Mouse (Mus musculus): ENCODE results near the gene Rnf115. TPM values are rescaled to one million over a fixed set of nuclear protein-coding genes. Genes with fewer than 3 reads are reported as not detected.

The Rnf115 gene
- polyA plus RNA-seq, 1 experiment from 2014 or later = 37.9 TPM

- no peak for ATAC-seq (ENCODE audit: insufficient number of reproducible peaks, low FRiP score, low TSS enrichment, low read depth)
- no peak overlapping the region for H3K4me3 ChIP-seq
- H3K27me3 ChIP-seq = no peaks in the 10 kb centered on the region
- no peaks in the 10 kb centered on the region for H3K9me3 ChIP-seq
- H3K4me1 ChIP-seq = no peaks in the 10 kb centered on the region
- no peaks in the 10 kb centered on the region for H3K36me3 ChIP-seq
- H3K4me2 ChIP-seq = no peak overlapping the region
- H3K9ac ChIP-seq = no peak overlapping the region
- no peak overlapping the region for H3K27ac ChIP-seq
- 65% methylated on average over 12 of the region's 12 CpGs for WGBS
These were observed 97.2 kb downstream of the Rnf115 start for GRCm38 (mm10) chr3:96824614-96825013.

DNA sequence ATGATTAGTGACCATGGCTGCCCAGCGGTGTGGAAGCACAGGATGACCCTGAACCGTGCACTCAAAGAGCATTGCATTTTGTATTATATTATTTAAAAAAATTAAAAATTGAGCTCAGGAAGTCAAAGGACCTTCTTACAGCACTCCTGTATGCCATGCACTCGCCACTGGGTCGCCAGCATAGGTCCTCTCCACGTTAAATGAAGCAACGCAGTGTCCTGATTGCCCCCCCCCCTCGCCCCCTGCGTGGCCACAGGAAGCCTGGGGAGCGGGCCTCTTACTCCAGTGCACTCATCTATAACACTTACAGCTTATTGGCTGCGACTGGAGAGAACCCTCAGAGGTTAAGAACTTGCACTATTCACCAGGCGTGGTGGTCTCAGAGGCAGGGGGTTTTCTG lies 97.8 kb downstream of the Rnf115 start:
- 51% methylated on average over 11 of the region's 11 CpGs for WGBS
- no peaks in the 10 kb centered on the region for H3K4me1 ChIP-seq
- no peaks in the 10 kb centered on the region for H3K27me3 ChIP-seq
- ATAC-seq (ENCODE audit: insufficient number of reproducible peaks, low FRiP score, low TSS enrichment, low read depth) = no peak
- no peak overlapping the region for H3K4me3 ChIP-seq
- no peak overlapping the region for H3K9ac ChIP-seq
- H3K4me2 ChIP-seq = no peak overlapping the region
- H3K36me3 ChIP-seq = no peaks in the 10 kb centered on the region
- no peaks in the 10 kb centered on the region for H3K9me3 ChIP-seq
- no peak overlapping the region for H3K27ac ChIP-seq

- WGBS = 41% methylated on average over 15 of the region's 15 CpGs
- no peak overlapping the region for H3K9ac ChIP-seq
- H3K36me3 ChIP-seq = no peaks in the 10 kb centered on the region
- no peaks in the 10 kb centered on the region for H3K9me3 ChIP-seq
- no peak overlapping the region for H3K4me3 ChIP-seq
- H3K27me3 ChIP-seq = no peaks in the 10 kb centered on the region
- ATAC-seq (ENCODE audit: insufficient number of reproducible peaks, low FRiP score, low TSS enrichment, low read depth) = no peak
- no peaks in the 10 kb centered on the region for H3K4me1 ChIP-seq
- no peak overlapping the region for H3K4me2 ChIP-seq
- H3K27ac ChIP-seq = no peak overlapping the region
These were observed 100.9 kb downstream of the Rnf115 start for GRCm38 (mm10) chr3:96828308-96828864.

GRCm38 (mm10) chr3:96828984-96829383 lies 101.5 kb downstream of the Rnf115 start, which contains the start of the genes Pdzk1 and Cd160:
Gene Pdzk1, plus strand, starts transcription at chr3:96829284.
Gene Cd160, minus strand, starts transcription at chr3:96829351.
- H3K9ac ChIP-seq = no peak within 1 kb of the TSS
- H3K4me1 ChIP-seq = no peaks in the 10 kb centered on the region
- 68% methylated on average over 1 of the region's 1 CpGs for WGBS
- no peak within 1 kb of the TSS for H3K4me3 ChIP-seq
- ATAC-seq (ENCODE audit: insufficient number of reproducible peaks, low FRiP score, low TSS enrichment, low read depth) = no peak
- H3K4me2 ChIP-seq = no peak within 1 kb of the TSS
- H3K27ac ChIP-seq = no peak within 1 kb of the TSS
- H3K9me3 ChIP-seq = no peaks in the 10 kb centered on the region
- H3K36me3 ChIP-seq = no peaks in the 10 kb centered on the region
- no peaks in the 10 kb centered on the region for H3K27me3 ChIP-seq

- no peak overlapping the region for H3K27ac ChIP-seq
- 80% methylated on average over 10 of the region's 10 CpGs for WGBS
- no peak overlapping the region for H3K4me2 ChIP-seq
- H3K27me3 ChIP-seq = no peaks in the 10 kb centered on the region
- H3K9ac ChIP-seq = no peak overlapping the region
- no peak for ATAC-seq (ENCODE audit: insufficient number of reproducible peaks, low FRiP score, low TSS enrichment, low read depth)
- no peaks in the 10 kb centered on the region for H3K4me1 ChIP-seq
- H3K36me3 ChIP-seq = no peaks in the 10 kb centered on the region
- H3K9me3 ChIP-seq = no peaks in the 10 kb centered on the region
- no peak overlapping the region for H3K4me3 ChIP-seq
These were observed 102.4 kb downstream of the Rnf115 start for GRCm38 (mm10) chr3:96829856-96830255.

- ATAC-seq (ENCODE audit: insufficient number of reproducible peaks, low FRiP score, low TSS enrichment, low read depth) = no peak
- Histone ChIP-seq H3K9ac (no peak overlapping the region), H3K27ac (no peak overlapping the region), H3K36me3 (no peaks in the 10 kb centered on the region), H3K4me2 (no peak overlapping the region), H3K4me1 (no peaks in the 10 kb centered on the region), H3K27me3 (no peaks in the 10 kb centered on the region), H3K4me3 (no peak overlapping the region), H3K9me3 (no peaks in the 10 kb centered on the region)
- WGBS = 44% methylated on average over 5 of the region's 5 CpGs
These were observed 105.5 kb downstream of the Rnf115 start for GRCm38 (mm10) chr3:96832930-96833329.

DNA sequence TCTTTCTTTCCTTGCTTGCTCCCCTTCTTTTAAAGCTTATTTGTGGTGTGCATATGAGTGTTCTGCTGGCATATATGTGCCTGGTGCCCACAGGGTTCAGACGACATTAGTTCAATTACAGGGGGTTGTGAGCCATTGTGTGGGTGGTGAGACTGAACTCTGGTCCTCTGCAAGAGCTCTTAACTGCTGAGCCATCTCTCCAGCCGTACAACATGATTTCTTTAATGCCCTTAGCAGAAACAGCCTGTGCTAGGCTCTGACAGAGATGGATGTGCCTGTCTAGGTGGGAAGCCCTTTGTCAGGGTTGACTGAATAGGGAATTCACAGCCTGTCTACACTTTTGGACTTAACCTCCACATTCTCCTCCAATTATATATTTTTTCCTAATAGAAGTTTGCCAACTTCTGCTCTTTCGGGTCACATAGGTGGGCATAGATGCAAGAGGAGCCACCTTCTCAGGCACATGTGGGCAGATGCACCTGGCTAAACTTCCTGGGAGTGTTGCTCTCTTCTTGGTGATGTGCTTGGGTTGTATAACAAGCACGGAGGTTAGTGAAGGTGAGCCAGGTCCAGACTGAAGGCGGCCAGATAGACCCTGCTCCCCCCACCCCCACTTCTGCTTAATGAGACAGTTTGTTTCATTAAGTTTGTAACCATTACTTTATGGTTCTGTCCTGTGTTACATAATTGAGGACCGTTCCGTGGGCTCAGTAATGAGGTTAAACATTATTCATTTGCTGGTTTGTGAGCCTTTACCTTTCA lies 107.3 kb downstream of the Rnf115 start:
- WGBS = 64% methylated on average over 7 of the region's 7 CpGs
- Histone ChIP-seq H3K4me1 (no peaks in the 10 kb centered on the region), H3K4me2 (no peak overlapping the region), H3K4me3 (no peak overlapping the region), H3K9me3 (no peaks in the 10 kb centered on the region), H3K27ac (no peak overlapping the region), H3K27me3 (no peaks in the 10 kb centered on the region), H3K36me3 (no peaks in the 10 kb centered on the region), H3K9ac (no peak overlapping the region)
- ATAC-seq (ENCODE audit: insufficient number of reproducible peaks, low FRiP score, low TSS enrichment, low read depth) = no peak

DNA sequence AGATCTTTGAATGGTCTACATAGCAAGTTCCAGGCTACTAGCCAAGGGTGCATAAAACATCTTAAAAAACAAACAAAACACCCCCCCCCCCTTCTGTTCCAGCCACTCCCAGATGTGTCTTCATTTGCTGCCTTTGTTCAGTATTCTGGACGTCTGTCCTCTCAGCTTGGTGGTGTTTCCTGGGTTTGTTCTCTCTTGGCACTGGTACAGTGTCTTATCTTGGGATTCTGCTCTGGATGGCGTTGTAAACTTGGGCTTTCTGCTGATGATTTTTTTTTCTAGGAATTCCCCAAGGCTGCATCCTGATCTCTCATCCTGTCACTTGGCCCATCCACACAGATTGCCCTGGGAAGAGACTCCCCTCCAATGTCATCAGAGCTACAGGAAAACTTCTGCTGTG lies 109.0 kb downstream of the Rnf115 start:
- Histone ChIP-seq H3K27me3 (no peaks in the 10 kb centered on the region), H3K4me2 (no peak overlapping the region), H3K27ac (no peak overlapping the region), H3K9me3 (no peaks in the 10 kb centered on the region), H3K9ac (no peak overlapping the region), H3K36me3 (no peaks in the 10 kb centered on the region), H3K4me3 (no peak overlapping the region), H3K4me1 (no peaks in the 10 kb centered on the region)
- no peak for ATAC-seq (ENCODE audit: insufficient number of reproducible peaks, low FRiP score, low TSS enrichment, low read depth)
- WGBS = 67% methylated on average over 2 of the region's 2 CpGs

DNA sequence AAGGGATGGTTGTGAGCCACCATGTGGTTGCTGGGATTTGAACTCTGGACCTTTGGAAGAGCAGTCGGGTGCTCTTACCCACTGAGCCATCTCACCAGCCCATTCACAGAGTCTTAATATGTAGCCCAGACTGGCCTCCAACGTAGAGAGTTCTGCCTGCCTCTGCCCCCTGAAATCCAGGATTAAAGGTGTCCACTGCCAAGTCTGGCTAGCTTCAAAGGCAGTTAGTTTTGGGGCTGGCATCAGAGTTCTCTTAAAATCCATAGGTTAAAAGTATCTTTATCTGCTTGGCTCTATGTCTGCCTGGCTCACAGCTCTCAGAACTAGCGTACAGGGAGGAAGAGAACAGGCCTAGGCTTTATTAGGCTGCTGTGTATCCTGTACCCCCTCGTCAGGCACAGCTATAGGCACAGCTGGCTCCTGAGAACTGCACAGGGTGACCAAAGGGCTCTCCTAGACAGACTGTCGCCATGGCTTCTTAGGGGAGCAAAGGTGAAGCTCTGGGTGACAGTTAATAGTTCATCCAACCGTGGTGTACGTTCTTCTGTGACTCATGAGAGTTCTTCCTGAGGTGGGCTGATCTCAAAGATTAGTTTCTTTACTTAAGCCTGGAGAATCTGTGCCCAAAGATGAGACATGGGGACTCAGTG lies 111.7 kb downstream of the Rnf115 start:
- 71% methylated on average over 7 of the region's 7 CpGs for WGBS
- no peaks in the 10 kb centered on the region for H3K36me3 ChIP-seq

More for the DNA sequence above, 111.7 kb downstream of the Rnf115 start:
- Histone ChIP-seq H3K4me1 (no peaks in the 10 kb centered on the region), H3K27ac (no peak overlapping the region), H3K9me3 (no peaks in the 10 kb centered on the region), H3K9ac (no peak overlapping the region), H3K27me3 (no peaks in the 10 kb centered on the region), H3K4me2 (no peak overlapping the region), H3K4me3 (no peak overlapping the region)
- ATAC-seq (ENCODE audit: insufficient number of reproducible peaks, low FRiP score, low TSS enrichment, low read depth) = no peak

Other genes starting within 250 kb of the Rnf115 start
- 8.7 and 18.4 TPM in 2 replicates for gene Hfe2, start 202.5 kb upstream of the Rnf115 start, polyA plus RNA-seq (2015; fragmentation: Nextera tagmentation; extraction: Ambion mirVana)
- gene Txnip, start 169.7 kb upstream of the Rnf115 start, polyA plus RNA-seq (2015; fragmentation: Nextera tagmentation; extraction: Ambion mirVana) = 151 and 157 TPM in 2 replicates
- 0.82 and 1.2 TPM in 2 replicates for gene Gm16253, start 150.7 kb upstream of the Rnf115 start, polyA plus RNA-seq (2015; fragmentation: Nextera tagmentation; extraction: Ambion mirVana)
- gene Polr3gl, start 133.5 kb upstream of the Rnf115 start, polyA plus RNA-seq (2015; fragmentation: Nextera tagmentation; extraction: Ambion mirVana) = 38.9 and 42.0 TPM in 2 replicates
- 1.9 and 2.7 TPM in 2 replicates for gene Ankrd34a, start 131.0 kb upstream of the Rnf115 start, polyA plus RNA-seq (2015; fragmentation: Nextera tagmentation; extraction: Ambion mirVana)
- 7.7 and 9.4 TPM in 2 replicates for gene Lix1l, start 126.5 kb upstream of the Rnf115 start, polyA plus RNA-seq (2015; fragmentation: Nextera tagmentation; extraction: Ambion mirVana)
- gene Rbm8a, start 97.7 kb upstream of the Rnf115 start, polyA plus RNA-seq (2015; fragmentation: Nextera tagmentation; extraction: Ambion mirVana) = 102 and 120 TPM in 2 replicates
- 56.6 and 57.5 TPM in 2 replicates for gene Pex11b, start 92.3 kb upstream of the Rnf115 start, polyA plus RNA-seq (2015; fragmentation: Nextera tagmentation; extraction: Ambion mirVana)
- 0.29 and 0.37 TPM in 2 replicates for gene Gm42957, start 92.2 kb upstream of the Rnf115 start, polyA plus RNA-seq (2015; fragmentation: Nextera tagmentation; extraction: Ambion mirVana)
- 4.9 and 5.7 TPM in 2 replicates for gene Itga10, start 82.1 kb upstream of the Rnf115 start, polyA plus RNA-seq (2015; fragmentation: Nextera tagmentation; extraction: Ambion mirVana)
- 11.4 and 12.8 TPM in 2 replicates for gene Ankrd35, start 57.5 kb upstream of the Rnf115 start, polyA plus RNA-seq (2015; fragmentation: Nextera tagmentation; extraction: Ambion mirVana)
- gene Pias3, start 31.3 kb upstream of the Rnf115 start, polyA plus RNA-seq (2015; fragmentation: Nextera tagmentation; extraction: Ambion mirVana) = 65.2 and 66.5 TPM in 2 replicates
- gene Nudt17, start 19.1 kb upstream of the Rnf115 start, polyA plus RNA-seq (2015; fragmentation: Nextera tagmentation; extraction: Ambion mirVana) = 16.8 and 17.9 TPM in 2 replicates
- gene Polr3c, start within 50 bp of the Rnf115 start, polyA plus RNA-seq (2015; fragmentation: Nextera tagmentation; extraction: Ambion mirVana) = 28.0 and 29.7 TPM in 2 replicates
- 0.06 TPM in 1 of 2 replicates, not detected in the other for gene Pdzk1, start 101.6 kb downstream of the Rnf115 start, polyA plus RNA-seq (2015; fragmentation: Nextera tagmentation; extraction: Ambion mirVana)
- gene Cd160, start 101.7 kb downstream of the Rnf115 start, polyA plus RNA-seq (2015; fragmentation: Nextera tagmentation; extraction: Ambion mirVana) = 0.14 and 0.20 TPM in 2 replicates
- 26.0 and 29.3 TPM in 2 replicates for gene Gja5, start 177.0 kb downstream of the Rnf115 start, polyA plus RNA-seq (2015; fragmentation: Nextera tagmentation; extraction: Ambion mirVana)
- 40.2 and 40.5 TPM in 2 replicates for gene Gpr89, start 177.7 kb downstream of the Rnf115 start, polyA plus RNA-seq (2015; fragmentation: Nextera tagmentation; extraction: Ambion mirVana)
- not detected in 2 replicates for gene Gja8, start 198.4 kb downstream of the Rnf115 start, polyA plus RNA-seq (2015; fragmentation: Nextera tagmentation; extraction: Ambion mirVana)

Measured in limb, embryonic 15.5 days (tissue).